Mouse (Mus musculus): ENCODE data around the gene Slc2a5. TPM values are rescaled to one million over a fixed set of nuclear protein-coding genes. Genes with fewer than 3 reads are reported as not detected.

Slc2a5 gene
- total RNA-seq, 2 experiments from 2014 or later, result not detected

DNA sequence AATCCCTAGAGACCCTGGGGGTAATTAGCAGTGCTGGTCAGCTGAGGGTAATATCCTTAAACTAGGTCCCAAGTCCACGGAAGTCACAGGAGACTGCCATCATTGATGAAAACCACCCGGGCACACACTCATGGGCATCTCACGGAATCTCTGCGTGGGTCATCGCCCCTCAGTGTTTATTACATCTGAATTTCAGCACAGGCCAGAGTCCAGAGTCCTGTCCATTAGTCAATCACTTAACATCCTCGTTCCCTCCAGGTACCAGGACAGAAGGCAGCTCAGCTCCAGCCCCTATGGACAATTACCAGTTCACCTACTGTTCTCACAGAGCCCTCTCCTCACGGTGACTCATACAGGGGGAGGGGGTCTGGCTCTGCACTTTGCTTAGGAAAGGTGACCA lies 16.3 kb upstream of the Slc2a5 start:
- DNase-seq (ENCODE audit: low spot score), result no peak

DNA sequence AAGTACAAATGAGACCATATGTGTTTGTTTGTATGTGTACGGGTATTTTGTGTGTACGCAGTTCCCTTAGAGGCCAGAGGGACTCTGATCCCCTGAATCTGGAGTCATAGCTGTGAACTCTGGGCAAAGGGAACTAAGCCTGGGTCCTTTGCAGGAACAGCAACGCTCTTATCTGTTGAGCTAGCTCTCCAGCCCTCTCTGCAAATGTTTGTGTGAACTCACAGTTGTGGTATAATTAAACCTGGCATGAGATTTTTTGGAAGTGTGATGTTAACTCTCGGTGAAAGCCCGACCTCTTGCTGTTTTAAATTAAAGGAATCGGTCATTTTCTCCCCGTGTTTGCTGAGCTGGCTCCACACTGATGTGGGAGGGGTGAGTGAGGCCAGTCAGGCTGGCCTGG lies 13.4 kb upstream of the Slc2a5 start:
- DNase-seq (ENCODE audit: low spot score), result no peak

DNA sequence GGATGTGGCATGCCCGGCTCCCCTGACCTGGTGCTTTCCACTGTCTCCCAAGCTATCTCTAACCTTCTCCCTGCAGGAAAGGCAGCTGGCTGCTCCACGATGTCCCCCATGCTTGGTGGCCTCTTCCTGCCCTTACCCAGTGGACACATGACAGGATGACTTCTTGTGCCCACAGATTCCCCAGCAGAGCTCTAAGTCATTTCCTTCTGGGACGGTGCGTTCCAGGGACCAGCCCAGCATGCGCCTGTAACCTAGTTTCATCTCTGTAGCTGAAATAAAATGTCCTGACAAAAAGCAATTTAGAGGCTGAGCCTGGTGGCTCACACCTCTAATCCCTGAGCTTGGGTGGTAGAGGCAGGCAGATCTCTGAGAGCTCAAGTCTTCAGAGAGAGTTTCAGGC lies 12.4 kb upstream of the Slc2a5 start:
- DNase-seq (ENCODE audit: low spot score), result no peak

DNA sequence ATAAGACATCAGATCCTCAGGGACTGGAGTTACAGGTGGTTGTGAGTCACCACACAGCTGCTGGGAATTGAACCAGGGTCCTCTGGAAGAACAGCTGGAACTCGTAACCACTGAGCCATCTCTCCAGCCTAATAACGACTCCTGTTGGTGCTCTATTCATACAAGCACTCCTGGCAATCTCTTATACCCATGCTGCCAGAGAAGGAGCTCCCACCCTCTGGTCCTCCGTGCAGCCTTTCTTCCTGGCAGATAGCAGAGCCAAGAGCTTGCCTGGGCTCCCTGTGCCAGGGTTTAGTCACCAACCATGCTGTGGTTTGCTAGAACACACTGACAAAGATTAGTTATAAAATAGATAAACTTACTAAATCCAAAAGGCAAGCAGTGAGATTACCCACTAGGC lies 9.4 kb upstream of the Slc2a5 start:
- no peak for DNase-seq (ENCODE audit: low spot score)

DNA sequence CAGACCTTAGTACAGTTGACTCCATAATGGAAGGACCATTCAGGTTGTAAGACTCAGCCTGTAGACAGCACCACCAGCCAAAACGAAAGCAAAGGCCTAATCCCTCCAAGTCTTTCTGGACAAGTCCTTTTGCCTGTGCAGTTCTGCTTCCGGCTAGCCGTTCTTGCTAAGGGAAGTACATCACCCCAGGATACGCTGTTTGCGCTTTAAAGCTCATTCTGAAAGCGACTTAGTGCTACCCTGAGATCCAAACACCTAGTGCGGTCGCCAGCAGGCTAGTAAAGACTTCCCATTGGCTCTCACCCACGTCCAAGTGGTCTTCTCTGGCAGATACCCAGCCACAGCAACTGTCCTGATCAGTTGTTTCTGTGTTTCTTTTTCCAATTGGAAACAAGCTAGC lies 8.7 kb upstream of the Slc2a5 start:
- DNase-seq (ENCODE audit: low spot score), result no peak

DNA sequence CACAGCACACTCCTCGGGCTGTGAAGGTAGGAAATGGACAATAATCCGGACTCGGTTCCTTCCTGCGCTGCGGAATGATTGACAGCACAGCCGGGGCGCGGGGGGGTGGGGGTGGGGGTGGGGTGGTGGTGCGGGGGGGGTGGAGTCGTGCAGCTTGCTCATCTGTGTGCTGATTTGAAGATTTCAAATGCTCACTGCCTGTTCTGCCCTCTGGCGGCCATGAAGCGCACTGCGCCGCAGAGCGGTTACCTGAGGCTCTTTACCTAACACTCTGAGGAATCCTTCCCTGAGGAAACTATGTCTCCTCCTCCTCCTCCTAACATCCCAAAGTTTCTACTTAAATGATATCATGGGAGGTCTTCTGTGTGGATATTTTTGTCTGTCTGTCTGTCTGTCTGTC lies 6.2 kb upstream of the Slc2a5 start:
- DNase-seq (ENCODE audit: low spot score), result peak; percentile 70

DNA sequence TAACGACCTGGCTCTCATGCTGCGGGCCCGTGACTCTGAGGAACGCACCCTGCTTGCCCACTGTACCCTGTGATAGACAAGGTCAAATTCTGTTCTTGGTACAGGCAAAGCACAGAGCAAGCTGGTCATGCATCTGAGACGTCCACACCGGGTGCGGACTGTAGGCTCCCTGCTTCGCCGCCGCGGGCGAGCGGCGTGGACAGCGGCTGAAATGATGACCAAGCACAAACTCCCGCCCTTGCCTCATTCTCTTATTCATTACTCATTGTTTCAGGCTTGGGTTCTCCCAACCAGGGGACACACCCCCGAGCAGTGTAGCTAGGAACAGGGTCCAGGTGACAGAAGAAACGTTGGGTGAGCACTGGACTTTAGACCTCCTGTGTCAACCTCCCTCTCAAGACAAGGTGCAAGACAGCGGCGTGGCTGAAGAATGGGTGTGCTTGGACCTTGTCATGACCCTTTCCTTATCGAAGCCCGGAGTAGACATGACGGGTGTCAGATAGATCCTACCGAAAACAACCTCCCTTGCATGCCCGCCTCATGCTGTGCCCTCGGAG lies 4.5 kb upstream of the Slc2a5 start:
- DNase-seq (ENCODE audit: low spot score), result no peak

DNA sequence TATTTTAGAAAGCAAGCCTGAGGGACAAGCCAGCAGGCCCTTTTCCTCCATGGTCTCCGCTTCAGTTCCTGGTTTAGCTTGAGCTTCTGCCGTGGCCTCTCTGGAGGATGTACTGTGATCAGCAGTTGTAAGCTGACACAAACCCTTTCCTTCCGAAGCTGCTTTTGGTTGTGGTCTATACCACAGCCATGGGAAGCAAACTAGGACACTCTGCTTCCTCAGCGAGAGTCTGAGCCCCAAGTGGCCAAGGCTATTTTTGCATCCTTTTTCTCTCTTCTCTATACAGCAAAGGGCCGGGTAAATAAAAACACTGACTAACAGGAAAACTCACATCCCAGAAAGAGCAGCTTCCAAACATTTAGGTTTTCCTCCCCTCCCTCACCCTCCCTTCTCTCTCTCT lies 1.8 kb upstream of the Slc2a5 start:
- DNase-seq (ENCODE audit: low spot score), result no peak

DNA sequence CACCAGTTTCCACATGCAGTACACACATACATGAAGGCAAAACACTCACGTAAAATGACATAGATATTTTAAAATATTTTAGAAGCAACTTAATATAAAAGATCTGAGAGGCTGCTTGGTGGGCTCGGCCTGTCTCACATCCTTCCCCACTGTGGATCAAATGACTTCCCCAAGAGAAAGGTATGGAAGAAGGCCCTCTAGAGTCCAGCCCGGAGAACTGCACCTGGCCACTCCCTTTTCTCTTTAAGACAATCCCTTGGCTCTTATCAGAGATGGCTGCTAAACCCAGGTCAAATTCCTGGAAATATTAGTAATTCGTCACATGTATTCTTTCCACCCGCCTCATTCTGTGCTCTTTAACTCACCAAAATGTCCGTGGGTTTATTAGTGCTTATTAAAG lies 920 bp upstream of the Slc2a5 start:
- DNase-seq (ENCODE audit: low spot score), result no peak

DNA sequence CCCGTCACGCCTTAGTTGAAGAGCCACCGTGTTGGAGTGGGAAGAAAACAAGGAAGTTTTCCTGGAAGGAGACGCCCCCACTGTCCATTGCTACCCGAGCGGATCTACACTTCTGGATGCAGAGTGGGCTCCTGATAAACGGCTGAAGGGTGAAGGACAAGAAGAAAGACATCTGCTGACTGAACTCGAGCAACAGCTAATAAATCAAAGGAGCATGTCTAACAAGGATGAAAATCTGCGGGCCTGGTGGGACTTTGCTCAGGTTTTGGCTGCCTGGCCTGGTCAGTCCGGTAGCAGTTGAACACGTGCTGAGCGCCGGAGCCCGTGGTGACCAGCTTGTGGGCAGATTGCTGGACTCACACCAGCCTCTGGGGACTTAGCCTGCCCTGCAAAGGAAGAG lies 557 bp downstream of the Slc2a5 start:
- DNase-seq (ENCODE audit: low spot score), result no peak

DNA sequence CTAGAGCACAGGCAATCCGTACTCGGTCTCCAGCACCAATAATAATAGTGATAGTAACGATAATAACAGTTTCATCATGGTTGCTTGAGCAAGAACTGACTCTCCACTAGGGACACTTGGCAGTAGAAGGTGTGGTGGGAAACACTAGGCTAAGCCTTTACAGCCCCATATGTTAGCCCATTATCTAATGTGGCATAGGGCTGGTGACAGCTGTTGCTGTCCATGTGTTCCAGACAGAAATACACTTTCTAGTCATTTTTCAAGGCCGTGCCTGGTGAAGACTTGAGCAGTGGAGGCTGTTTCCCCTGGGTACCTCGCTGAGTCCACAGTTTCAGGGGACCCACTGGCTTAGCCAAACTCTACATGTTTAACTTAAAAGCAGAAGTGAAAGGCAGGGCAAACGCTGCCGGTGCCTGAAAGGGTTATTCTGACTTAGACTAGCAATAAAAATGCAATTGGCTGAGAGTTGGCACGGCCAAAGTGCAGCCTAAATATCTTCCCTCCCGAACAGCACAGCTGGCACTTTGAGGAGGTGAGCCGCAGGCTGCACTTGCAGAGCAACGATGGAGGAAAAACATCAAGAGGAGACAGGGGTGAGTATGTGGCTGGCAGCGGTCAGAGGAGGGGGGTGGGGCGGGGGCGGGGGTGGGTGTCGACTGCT lies 1.2 kb downstream of the Slc2a5 start:
- DNase-seq (ENCODE audit: low spot score), result no peak

DNA sequence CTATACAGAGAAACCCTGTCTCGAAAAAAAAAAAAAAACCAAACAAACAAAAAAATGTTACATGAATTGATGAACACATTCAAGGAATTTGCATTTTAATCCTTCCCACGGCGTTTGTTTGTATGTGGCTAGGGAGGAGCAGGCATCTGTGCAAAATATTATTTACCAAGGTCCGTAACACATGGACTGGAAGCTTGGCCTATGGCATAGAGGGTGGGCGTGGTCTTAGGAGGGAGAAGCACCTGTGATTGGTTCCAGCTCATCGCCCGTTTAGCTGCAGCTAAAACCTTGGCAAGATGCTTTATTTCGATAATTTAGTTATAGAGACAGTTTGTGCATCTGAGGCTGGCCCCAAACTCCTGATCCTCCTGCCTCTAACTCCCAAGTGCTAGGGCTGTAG lies 2.3 kb downstream of the Slc2a5 start:
- DNase-seq (ENCODE audit: low spot score), result no peak

DNA sequence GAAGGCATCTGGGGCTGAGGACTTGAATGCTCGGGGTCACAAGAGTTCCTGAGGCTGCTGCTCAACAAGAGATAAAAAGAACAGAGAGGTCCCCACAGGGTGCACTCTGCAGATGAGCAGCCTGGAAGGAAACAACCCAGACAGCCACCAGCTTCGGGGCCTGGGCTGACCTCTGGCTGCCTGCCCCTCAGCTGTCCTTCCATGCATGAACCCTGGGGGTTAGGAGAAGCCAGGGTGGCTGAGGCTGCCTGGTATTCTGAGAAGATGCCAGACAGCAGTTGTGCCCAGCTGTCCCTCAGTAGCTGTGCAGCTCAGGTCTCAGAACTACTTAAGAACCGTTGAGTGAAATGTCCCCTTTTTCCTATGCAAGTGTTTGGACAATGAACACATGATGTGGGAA lies 3.4 kb downstream of the Slc2a5 start:
- DNase-seq (ENCODE audit: low spot score), result no peak

DNA sequence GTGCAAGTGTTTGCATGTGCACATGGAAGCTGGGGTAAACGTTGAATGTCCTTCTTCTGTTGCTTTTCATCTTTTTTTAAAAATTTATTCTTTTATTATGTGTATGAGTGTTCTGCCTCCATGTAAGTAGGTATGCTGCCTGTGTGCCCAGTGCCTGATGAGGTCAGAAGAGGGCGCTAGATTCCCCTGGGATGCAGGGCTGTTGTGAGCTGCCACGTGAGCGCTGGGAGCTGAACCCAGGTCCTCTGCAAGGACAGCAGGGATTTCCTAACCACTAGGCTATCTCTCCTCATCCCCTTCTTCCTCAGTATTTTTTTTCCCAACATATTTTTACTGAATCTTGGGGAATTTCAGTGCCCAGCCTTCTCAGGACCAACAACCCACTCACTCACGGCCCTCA lies 7.3 kb downstream of the Slc2a5 start:
- DNase-seq (ENCODE audit: low spot score), result no peak

DNA sequence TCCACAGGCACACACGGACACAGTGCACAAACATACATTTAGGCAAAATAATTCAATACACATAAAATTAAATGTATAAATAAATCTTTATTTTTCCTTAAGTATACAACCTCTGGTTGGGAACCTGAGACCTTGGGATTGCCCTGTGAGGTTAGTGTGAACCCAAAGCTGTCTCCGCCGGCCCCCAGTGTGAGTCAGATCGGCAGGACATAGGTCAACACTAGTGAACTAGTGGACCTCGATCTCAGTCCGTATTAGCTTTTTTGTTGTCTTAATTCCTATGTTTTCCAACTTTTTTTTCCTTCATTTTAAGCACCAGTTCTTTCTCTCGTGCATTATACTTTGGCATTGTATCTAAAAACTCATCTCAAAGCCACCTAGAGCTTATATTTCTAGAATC lies 8.8 kb downstream of the Slc2a5 start:
- no peak for DNase-seq (ENCODE audit: low spot score)

DNA sequence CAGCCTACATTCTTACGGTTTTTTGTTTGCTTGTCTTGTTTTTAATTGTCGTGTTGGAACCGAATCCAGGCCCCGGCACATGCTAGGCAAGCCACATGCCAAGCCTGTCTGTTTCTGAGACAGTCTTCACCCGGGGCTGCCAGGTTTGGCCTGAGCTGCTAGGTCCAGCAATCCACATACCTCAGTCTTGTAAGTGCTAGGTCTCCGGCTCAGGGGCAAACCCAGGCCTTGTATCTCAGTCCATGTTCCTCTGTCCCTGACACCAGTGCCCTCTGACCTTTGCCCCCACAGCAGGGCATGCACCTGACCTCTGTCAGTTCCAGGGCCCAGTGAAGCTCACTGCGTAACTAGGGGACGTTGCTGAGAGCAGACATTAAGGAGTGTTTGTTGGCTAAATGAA lies 9.5 kb downstream of the Slc2a5 start:
- no peak for DNase-seq (ENCODE audit: low spot score)

DNA sequence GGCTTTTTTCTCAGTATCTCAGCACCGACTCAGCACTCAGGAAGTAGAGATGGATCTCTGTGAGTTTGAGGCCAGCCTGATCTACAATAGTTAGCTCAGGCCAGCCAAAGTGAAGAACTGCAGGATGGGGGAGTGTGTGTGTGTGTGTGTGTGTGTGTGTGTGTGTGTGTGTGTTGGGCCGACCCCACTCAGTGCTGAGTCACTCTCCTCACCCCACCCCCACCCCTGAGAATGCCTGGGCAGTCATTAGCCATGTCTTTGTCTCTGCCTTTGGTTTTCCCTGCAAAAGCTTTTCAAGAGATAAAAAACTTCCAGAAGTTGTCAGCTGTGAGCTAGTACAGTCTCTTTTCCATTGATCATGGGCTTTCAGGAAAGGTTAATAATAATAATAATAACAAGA lies 11.6 kb downstream of the Slc2a5 start:
- no peak for DNase-seq (ENCODE audit: low spot score)

DNA sequence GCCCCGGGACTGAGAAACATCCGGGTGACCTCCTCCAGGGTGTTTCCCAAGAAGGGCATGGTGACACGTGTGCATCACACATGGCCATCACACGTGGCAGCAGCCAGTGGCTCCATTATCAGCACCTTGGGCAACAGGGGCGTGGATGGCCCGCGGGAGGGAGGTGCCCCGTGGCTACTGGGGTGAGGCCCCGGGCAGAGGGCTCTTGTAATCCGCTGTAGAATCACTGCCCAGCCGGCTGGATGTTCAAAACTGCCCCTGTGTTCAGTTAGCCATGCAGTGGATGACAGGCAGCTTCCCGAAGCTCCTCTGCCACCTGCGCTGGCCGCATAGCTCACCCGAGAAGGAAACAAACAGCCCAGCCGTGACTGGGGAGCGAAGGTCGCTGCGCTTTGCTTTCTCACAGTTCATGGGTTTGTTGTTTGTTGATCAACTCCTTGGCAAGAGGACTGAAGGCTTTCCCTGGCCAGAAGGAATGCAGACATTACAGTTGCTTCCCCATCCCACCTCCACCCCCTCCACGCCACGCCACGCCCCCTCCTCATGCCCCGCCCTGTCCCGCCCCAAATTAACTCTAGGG lies 13.7 kb downstream of the Slc2a5 start:
- no peak for DNase-seq (ENCODE audit: low spot score)

DNA sequence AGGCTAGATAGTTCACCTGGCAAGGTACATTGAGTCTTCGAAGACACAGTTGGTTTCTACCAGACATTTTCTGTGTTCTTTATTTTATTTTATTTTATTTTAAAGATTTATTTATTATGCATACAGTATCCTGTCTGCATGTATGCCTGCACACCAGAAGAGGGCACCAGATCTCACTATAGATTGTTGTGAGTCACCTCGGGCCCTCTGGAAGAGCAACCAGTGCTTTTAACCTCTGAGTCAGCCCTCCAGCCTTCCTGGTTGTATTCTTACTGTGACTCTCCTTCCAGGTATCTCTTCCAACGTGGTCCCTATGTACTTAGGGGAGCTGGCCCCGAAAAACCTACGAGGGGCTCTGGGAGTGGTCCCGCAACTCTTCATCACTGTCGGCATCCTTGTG lies 16.2 kb downstream of the Slc2a5 start:
- no peak for DNase-seq (ENCODE audit: low spot score)

DNA sequence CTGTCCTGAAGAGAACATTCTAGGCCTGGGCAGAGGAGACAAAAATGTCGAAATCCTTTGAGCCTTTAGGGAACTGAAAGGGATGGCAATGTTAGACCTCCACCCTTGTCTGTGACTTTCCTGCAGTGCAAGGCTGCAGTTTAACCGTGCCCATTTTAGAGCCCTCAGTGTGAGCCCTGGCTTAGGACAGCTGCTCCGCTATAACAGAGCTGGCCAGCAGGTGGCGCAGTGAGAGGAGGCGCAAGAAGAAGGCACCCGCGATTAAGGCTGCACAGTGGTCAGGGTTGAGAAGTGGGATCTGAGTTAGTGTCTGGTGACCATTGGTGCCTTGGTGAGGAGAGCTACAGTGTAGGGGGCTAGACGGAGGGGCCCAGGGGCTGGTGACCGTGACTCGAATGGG lies 17.6 kb downstream of the Slc2a5 start:
- DNase-seq (ENCODE audit: low spot score), result peak; percentile 70

DNA sequence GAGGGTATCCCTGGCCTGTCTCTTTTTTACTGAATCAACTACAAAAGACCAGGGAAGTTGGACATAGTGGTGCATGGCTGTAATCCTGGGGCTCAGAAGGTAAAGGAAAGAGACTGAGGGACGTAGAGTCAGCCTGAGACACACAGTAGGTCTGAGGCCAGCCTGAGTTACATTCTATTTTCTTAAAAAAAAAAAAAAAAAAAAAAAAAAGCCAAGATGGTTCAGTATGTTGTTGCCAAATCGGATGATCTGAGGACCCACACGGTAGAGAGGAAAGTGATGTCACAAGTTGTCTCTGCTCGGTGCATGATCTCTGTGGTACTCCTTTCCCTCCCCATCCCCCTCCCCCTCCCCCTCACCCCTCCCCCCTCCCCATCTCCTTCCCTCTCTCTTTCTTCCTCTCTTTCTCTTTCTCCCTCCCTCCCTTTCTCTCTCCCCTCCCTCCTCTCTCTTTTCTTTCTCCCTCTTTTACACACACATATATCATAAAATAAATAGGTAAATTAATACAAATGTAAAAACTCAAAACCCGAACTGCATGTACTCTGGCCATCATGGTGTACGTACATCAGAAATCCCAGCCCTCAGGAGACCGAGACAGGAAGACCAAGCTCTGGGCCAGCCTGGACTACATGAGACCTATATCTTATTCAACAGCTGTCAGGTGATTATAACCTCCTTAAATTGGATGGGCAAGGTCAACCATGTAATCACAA lies 18.4 kb downstream of the Slc2a5 start:
- DNase-seq (ENCODE audit: low spot score), result no peak

DNA sequence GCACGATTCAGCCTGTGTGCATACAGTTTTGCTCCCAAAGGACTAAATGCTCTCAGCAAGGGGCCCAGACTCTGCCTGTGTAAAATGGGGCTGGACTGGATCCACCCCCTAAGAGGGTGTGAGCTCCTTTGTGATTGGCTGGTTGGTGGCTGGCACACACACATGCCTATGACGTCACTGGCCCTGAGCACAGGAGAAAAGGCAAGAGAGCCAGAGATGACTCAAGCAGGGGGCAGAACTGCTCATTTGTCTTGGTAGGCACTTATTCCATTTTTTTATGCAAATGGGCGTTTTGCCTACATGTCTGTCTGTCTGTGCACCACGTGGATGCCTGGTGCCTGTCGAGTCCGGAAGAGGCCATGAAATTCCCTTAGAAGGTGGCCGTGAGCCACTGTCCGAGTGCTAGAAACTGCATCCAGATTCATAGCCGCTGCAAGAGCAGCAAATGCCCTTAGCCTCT lies 19.0 kb downstream of the Slc2a5 start:
- peak; percentile 42 for DNase-seq (ENCODE audit: low spot score)

DNA sequence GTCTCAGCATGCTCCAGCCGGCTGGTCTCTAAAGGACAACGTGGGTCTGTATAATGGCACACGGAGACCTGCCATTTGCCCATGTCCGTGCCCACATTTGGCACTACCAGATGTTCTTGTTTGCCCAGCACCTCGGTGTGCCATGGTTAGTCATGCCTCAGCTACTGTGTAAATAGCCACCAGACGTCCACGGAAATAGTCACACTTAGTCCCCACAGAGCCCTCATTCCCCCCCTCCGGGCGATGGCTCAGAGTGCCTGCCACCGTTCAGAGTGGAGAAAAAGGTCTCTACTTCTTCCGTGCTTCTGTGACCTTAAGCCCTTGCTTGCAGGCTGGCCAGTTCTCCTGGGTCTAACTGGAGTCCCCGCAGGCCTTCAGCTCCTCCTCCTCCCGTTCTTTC lies 20.0 kb downstream of the Slc2a5 start:
- no peak for DNase-seq (ENCODE audit: low spot score)
